Mouse (Mus musculus): ENCODE data around the gene Zfp92. TPM values are rescaled to one million over a fixed set of nuclear protein-coding genes. Genes with fewer than 3 reads are reported as not detected.
"Not testable (repeated sequence)": the region's sequence is repeated elsewhere in the genome, so short reads cannot be mapped to it uniquely, and the experiment has no call there.

The Zfp92 gene
- not detected in 2 replicates for polyA plus RNA-seq (2015; fragmentation: Nextera tagmentation; extraction: Ambion mirVana)

DNA sequence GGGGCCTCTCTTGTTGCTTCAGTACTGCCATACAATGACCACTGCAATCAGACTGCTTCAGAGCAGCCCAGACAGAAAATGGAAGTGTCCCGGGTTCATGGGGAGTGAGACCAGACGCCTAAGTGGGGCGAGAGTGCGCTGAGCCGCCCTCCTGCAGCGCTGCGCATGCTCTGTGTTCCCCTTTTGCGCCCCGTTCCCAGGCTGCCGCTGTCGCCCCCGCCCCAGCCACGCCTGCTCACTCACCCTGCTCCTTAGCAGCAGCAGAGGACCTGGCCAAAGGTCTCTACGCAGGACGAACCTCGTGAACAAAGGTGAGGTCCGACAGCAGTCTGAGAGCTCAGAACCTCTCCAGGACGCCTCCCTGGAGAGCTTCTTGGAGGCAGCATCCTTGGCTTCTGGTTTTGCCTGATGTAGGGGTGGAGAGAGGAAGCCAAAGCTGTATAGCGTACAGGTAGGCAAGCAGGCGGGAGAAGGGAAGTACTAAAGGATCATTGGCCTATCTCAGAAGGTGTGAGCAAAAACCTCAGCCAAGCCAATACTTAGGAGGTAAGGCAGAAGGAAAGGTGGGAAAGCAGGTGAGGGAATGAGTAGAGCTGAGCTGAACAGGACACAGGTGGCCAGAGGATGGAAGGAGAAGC is at the start of gene Zfp92:
Zfp92 (plus strand) TSS at position 217 of the 638 bp plus-strand sequence.
- no peak for ATAC-seq (replicated peaks; ENCODE audit: extremely low read depth, insufficient read depth, low FRiP score)
- Histone ChIP-seq H3K4me3 (ENCODE audit: low read length) (peak within 1 kb of the TSS; percentile 37), H3K4me1 (ENCODE audit: control insufficient read depth, insufficient read depth, low read length) (no peaks in the 10 kb centered on the region), H3K9me3 (replicated peaks; ENCODE audit: control insufficient read depth, low read length) (no peaks in the 10 kb centered on the region; the same call in 1 of the 2 replicates), H3K36me3 (ENCODE audit: control insufficient read depth, insufficient read depth) (no peaks in the 10 kb centered on the region), H3K4me2 (ENCODE audit: low read depth, low read length) (peak within 1 kb of the TSS; percentile 60), H3K9ac (ENCODE audit: low read length) (0 out of 2 replicates have a peak within 1 kb of the TSS, but pooled peaks have one; percentile 3), H3K27ac (ENCODE audit: low read length) (no peak within 1 kb of the TSS), H3K27me3 (ENCODE audit: control insufficient read depth, insufficient read depth, low read length) (peaks cover 4% of the 10 kb centered on the region; the same call in 1 of the 2 replicates)
- WGBS = 13% methylated on average over 20 of the region's 20 CpGs

DNA sequence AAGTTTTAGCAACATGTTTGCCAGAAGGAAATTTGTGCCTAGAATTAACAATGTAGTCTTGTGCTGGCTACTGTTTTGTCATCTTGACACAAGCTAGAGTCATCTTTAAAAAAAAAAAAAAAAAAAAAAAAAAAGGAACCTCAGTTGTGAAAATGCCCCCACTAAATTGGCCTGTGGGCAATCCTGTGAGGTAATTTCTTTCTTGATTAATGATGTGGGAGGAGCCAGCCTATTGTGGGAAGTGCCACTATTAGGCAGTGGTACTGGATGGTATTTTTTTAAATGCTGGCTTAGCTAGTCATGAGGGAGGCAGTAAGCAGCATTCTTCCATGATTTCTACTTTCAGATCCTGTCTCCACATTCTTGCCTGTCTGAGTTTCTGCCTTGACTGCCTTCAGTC is 47.6 kb upstream of the Zfp92 start:
- ATAC-seq (replicated peaks; ENCODE audit: extremely low read depth, insufficient read depth, low FRiP score) = no peak
- Histone ChIP-seq H3K27ac (ENCODE audit: low read length) (no peak overlapping the region), H3K9ac (ENCODE audit: low read length) (no peak overlapping the region), H3K36me3 (ENCODE audit: control insufficient read depth, insufficient read depth) (no peaks in the 10 kb centered on the region; the same call in 1 of the 2 replicates), H3K27me3 (ENCODE audit: control insufficient read depth, insufficient read depth, low read length) (no peaks in the 10 kb centered on the region), H3K9me3 (replicated peaks; ENCODE audit: control insufficient read depth, low read length) (no peaks in the 10 kb centered on the region), H3K4me3 (ENCODE audit: low read length) (no peak overlapping the region), H3K4me1 (ENCODE audit: control insufficient read depth, insufficient read depth, low read length) (no peaks in the 10 kb centered on the region), H3K4me2 (ENCODE audit: low read depth, low read length) (no peak overlapping the region)

DNA sequence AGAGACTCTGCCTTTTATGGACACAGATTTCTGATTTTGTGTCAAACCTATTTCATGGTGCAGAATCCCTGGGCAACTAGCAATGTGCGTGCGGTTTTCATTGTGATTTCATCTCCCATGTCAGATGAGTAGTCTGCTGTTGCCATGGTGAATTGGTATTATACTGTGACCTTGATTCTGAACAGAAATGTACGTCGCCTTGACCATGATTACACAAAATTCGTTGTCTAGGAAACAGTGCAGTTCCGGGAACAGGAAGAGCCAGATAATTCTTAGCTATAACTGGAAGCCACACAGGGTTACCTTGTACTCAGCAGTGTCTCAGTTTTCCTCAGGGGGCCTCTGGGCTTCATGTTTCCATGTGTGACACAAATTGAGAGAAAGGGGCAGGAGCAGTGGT is 26.5 kb upstream of the Zfp92 start:
- Histone ChIP-seq H3K27ac (ENCODE audit: low read length) (no peak overlapping the region), H3K4me2 (ENCODE audit: low read depth, low read length) (no peak overlapping the region), H3K36me3 (ENCODE audit: control insufficient read depth, insufficient read depth) (no peaks in the 10 kb centered on the region), H3K9ac (ENCODE audit: low read length) (no peak overlapping the region), H3K27me3 (ENCODE audit: control insufficient read depth, insufficient read depth, low read length) (no peaks in the 10 kb centered on the region; the same call in 1 of the 2 replicates), H3K4me3 (ENCODE audit: low read length) (no peak overlapping the region), H3K4me1 (ENCODE audit: control insufficient read depth, insufficient read depth, low read length) (no peaks in the 10 kb centered on the region), H3K9me3 (replicated peaks; ENCODE audit: control insufficient read depth, low read length) (no peaks in the 10 kb centered on the region)
- ATAC-seq (replicated peaks; ENCODE audit: extremely low read depth, insufficient read depth, low FRiP score) = no peak
- 66% methylated on average over 6 of the region's 6 CpGs for whole genome bisulfite sequencing

- no peak overlapping the region for H3K4me3 ChIP-seq (ENCODE audit: low read length)
- no peak overlapping the region for H3K4me2 ChIP-seq (ENCODE audit: low read depth, low read length)
- H3K9me3 ChIP-seq (replicated peaks; ENCODE audit: control insufficient read depth, low read length) = no peaks in the 10 kb centered on the region
- no peak overlapping the region for H3K9ac ChIP-seq (ENCODE audit: low read length)
- no peaks in the 10 kb centered on the region for H3K36me3 ChIP-seq (ENCODE audit: control insufficient read depth, insufficient read depth)
- 16% methylated on average over 1 of the region's 1 CpGs for WGBS
- no peaks in the 10 kb centered on the region; the same call in 1 of the 2 replicates for H3K27me3 ChIP-seq (ENCODE audit: control insufficient read depth, insufficient read depth, low read length)
- no peak for ATAC-seq (replicated peaks; ENCODE audit: extremely low read depth, insufficient read depth, low FRiP score)
- no peaks in the 10 kb centered on the region for H3K4me1 ChIP-seq (ENCODE audit: control insufficient read depth, insufficient read depth, low read length)
- no peak overlapping the region for H3K27ac ChIP-seq (ENCODE audit: low read length)
These were observed 26.0 kb upstream of the Zfp92 start for GRCm38 (mm10) chrX:73384924-73385323.

- H3K9ac ChIP-seq (ENCODE audit: low read length) = no peak overlapping the region
- no peak overlapping the region for H3K4me2 ChIP-seq (ENCODE audit: low read depth, low read length)
- no peaks in the 10 kb centered on the region for H3K27me3 ChIP-seq (ENCODE audit: control insufficient read depth, insufficient read depth, low read length)
- H3K27ac ChIP-seq (ENCODE audit: low read length) = no peak overlapping the region
- no peak overlapping the region for H3K4me3 ChIP-seq (ENCODE audit: low read length)
- no peaks in the 10 kb centered on the region for H3K9me3 ChIP-seq (replicated peaks; ENCODE audit: control insufficient read depth, low read length)
- no peaks in the 10 kb centered on the region for H3K36me3 ChIP-seq (ENCODE audit: control insufficient read depth, insufficient read depth)
- WGBS = 63% methylated on average over 4 of the region's 4 CpGs
- no peak for ATAC-seq (replicated peaks; ENCODE audit: extremely low read depth, insufficient read depth, low FRiP score)
- H3K4me1 ChIP-seq (ENCODE audit: control insufficient read depth, insufficient read depth, low read length) = no peaks in the 10 kb centered on the region
These were observed 19.4 kb upstream of the Zfp92 start for GRCm38 (mm10) chrX:73391481-73391880.

GRCm38 (mm10) chrX:73396446-73396845 is 14.4 kb upstream of the Zfp92 start:
- H3K4me2 ChIP-seq (ENCODE audit: low read depth, low read length) = no peak overlapping the region
- no peaks in the 10 kb centered on the region for H3K36me3 ChIP-seq (ENCODE audit: control insufficient read depth, insufficient read depth)
- no peak overlapping the region for H3K9ac ChIP-seq (ENCODE audit: low read length)
- 73% methylated on average over 1 of the region's 1 CpGs for WGBS
- no peak overlapping the region for H3K4me3 ChIP-seq (ENCODE audit: low read length)
- no peak for ATAC-seq (replicated peaks; ENCODE audit: extremely low read depth, insufficient read depth, low FRiP score)
- no peaks in the 10 kb centered on the region for H3K4me1 ChIP-seq (ENCODE audit: control insufficient read depth, insufficient read depth, low read length)
- no peaks in the 10 kb centered on the region for H3K27me3 ChIP-seq (ENCODE audit: control insufficient read depth, insufficient read depth, low read length)
- no peak overlapping the region for H3K27ac ChIP-seq (ENCODE audit: low read length)
- no peaks in the 10 kb centered on the region for H3K9me3 ChIP-seq (replicated peaks; ENCODE audit: control insufficient read depth, low read length)

GRCm38 (mm10) chrX:73398636-73399035 is 12.3 kb upstream of the Zfp92 start, which contains the start of gene Gm18336:
Gm18336 (minus strand) TSS chrX:73398736.
- not testable (repeated sequence) for H3K9ac ChIP-seq (ENCODE audit: low read length); H3K27me3 ChIP-seq (ENCODE audit: control insufficient read depth, insufficient read depth, low read length); H3K4me3 ChIP-seq (ENCODE audit: low read length); ATAC-seq (replicated peaks; ENCODE audit: extremely low read depth, insufficient read depth, low FRiP score); H3K27ac ChIP-seq (ENCODE audit: low read length); H3K36me3 ChIP-seq (ENCODE audit: control insufficient read depth, insufficient read depth); H3K4me2 ChIP-seq (ENCODE audit: low read depth, low read length); H3K4me1 ChIP-seq (ENCODE audit: control insufficient read depth, insufficient read depth, low read length); H3K9me3 ChIP-seq (replicated peaks; ENCODE audit: control insufficient read depth, low read length)
- WGBS = 76% methylated on average over 2 of the region's 2 CpGs

- WGBS = 86% methylated on average over 20 of the region's 20 CpGs
- Histone ChIP-seq H3K4me3 (ENCODE audit: low read length) (no peak overlapping the region), H3K36me3 (ENCODE audit: control insufficient read depth, insufficient read depth) (no peaks in the 10 kb centered on the region), H3K27ac (ENCODE audit: low read length) (no peak overlapping the region), H3K9me3 (replicated peaks; ENCODE audit: control insufficient read depth, low read length) (no peaks in the 10 kb centered on the region), H3K9ac (ENCODE audit: low read length) (no peak overlapping the region), H3K4me2 (ENCODE audit: low read depth, low read length) (no peak overlapping the region), H3K4me1 (ENCODE audit: control insufficient read depth, insufficient read depth, low read length) (no peaks in the 10 kb centered on the region), H3K27me3 (ENCODE audit: control insufficient read depth, insufficient read depth, low read length) (no peaks in the 10 kb centered on the region)
- ATAC-seq (replicated peaks; ENCODE audit: extremely low read depth, insufficient read depth, low FRiP score) = no peak
These were observed 9.9 kb upstream of the Zfp92 start for GRCm38 (mm10) chrX:73400951-73401350.

DNA sequence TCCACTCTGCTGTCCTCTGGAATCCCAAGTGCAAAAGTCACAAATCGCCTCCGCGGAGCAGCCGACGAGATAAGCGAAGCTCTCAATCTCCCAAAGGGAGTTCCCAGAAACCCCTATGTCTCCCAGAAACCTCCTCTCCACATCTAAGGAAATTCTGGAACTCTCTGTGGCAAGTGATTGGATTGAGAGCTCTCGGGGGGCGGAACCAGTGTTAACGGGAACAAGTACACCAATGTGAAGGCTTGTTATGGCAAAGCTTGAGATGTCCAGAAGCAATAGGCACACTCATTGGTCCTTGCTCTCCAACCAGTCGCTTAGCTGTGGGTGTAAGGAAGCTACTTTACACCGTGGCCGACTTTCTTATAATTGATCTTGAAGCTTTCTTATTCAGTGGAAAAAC is 9.3 kb upstream of the Zfp92 start:
- Histone ChIP-seq H3K4me2 (ENCODE audit: low read depth, low read length) (no peak overlapping the region), H3K4me3 (ENCODE audit: low read length) (no peak overlapping the region), H3K4me1 (ENCODE audit: control insufficient read depth, insufficient read depth, low read length) (no peaks in the 10 kb centered on the region), H3K36me3 (ENCODE audit: control insufficient read depth, insufficient read depth) (no peaks in the 10 kb centered on the region), H3K27me3 (ENCODE audit: control insufficient read depth, insufficient read depth, low read length) (no peaks in the 10 kb centered on the region), H3K9me3 (replicated peaks; ENCODE audit: control insufficient read depth, low read length) (no peaks in the 10 kb centered on the region), H3K9ac (ENCODE audit: low read length) (no peak overlapping the region), H3K27ac (ENCODE audit: low read length) (no peak overlapping the region)
- WGBS = 92% methylated on average over 12 of the region's 12 CpGs
- no peak for ATAC-seq (replicated peaks; ENCODE audit: extremely low read depth, insufficient read depth, low FRiP score)
